Mouse (Mus musculus) left cerebral cortex, postnatal 4 days (tissue): ENCODE measurements around the gene 4931417E11Rik. TPM values are rescaled to one million over a fixed set of nuclear protein-coding genes. Genes with fewer than 3 reads are reported as not detected.

Source experiments
- DNase-seq: peaks from one replicate; pipeline ENCODE4 v3.0.0-alpha.2; 2022
- intact Hi-C: fragments of 180-260 bp; cut with DNase I; formaldehyde crosslinking; loops from one replicate; pipeline ENCODE4 v1.15.1; 2025
- total RNA-seq, 2 experiments: library from RNA; stranded (reverse); gene quantifications; 2 replicates each; pipeline ENCODE4 v1.2.3; 2021

The 4931417E11Rik gene
- not detected for total RNA-seq

- DNase-seq, result no peak
- intact Hi-C loops, result no loop called here
Observed at GRCm38 (mm10) chr6:73469567-73469966, at the start of gene 4931417E11Rik. Gene 4931417E11Rik, minus strand, starts transcription at chr6:73469667.

GRCm38 (mm10) chr6:73517818-73518396 lies 48.4 kb upstream of the 4931417E11Rik start:
- intact Hi-C loops, result no loop called here
- DNase-seq, result peak; percentile 85

GRCm38 (mm10) chr6:73512907-73513306 lies 43.4 kb upstream of the 4931417E11Rik start:
- peak; percentile 8 for DNase-seq
- intact Hi-C loops, result no loop called here

- intact Hi-C loops, result no loop called here
- DNase-seq, result no peak
Observed at GRCm38 (mm10) chr6:73499631-73500030, 30.2 kb upstream of the 4931417E11Rik start.

GRCm38 (mm10) chr6:73497321-73497720 lies 27.9 kb upstream of the 4931417E11Rik start:
- no peak for DNase-seq
- intact Hi-C loops, result no loop called here

- intact Hi-C loops, result no loop called here
- DNase-seq, result no peak
Observed at GRCm38 (mm10) chr6:73490524-73490923, 21.1 kb upstream of the 4931417E11Rik start.

GRCm38 (mm10) chr6:73485616-73486015 lies 16.1 kb upstream of the 4931417E11Rik start:
- DNase-seq, result no peak
- intact Hi-C loops, result no loop called here

- intact Hi-C loops, result no loop called here
- no peak for DNase-seq
Observed at GRCm38 (mm10) chr6:73466084-73466483, 3.4 kb downstream of the 4931417E11Rik start.

- intact Hi-C loops, result no loop called here
- DNase-seq, result no peak
Observed at GRCm38 (mm10) chr6:73462543-73462942, 6.9 kb downstream of the 4931417E11Rik start.

- intact Hi-C loops, result no loop called here
- no peak for DNase-seq
Observed at GRCm38 (mm10) chr6:73433912-73434311, 35.6 kb downstream of the 4931417E11Rik start.

- intact Hi-C loops, result no loop called here
- DNase-seq, result no peak
Observed at GRCm38 (mm10) chr6:73428618-73429336, 40.7 kb downstream of the 4931417E11Rik start.

GRCm38 (mm10) chr6:73427273-73427812 lies 42.1 kb downstream of the 4931417E11Rik start:
- DNase-seq, result no peak
- intact Hi-C loops, result no loop called here

Other genes starting within 250 kb of the 4931417E11Rik start
- 1 to 10 TPM; 1.1 to 1.2 TPM for gene Dnah6, start 248.0 kb downstream of the 4931417E11Rik start, total RNA-seq
- 10 to 100 TPM; 66.5 to 79.5 TPM for gene Suclg1, start 221.3 kb downstream of the 4931417E11Rik start, total RNA-seq